Mouse (Mus musculus) liver, adult 2 months (tissue): ENCODE data around the gene Ube4b. TPM values are rescaled to one million over a fixed set of nuclear protein-coding genes. Genes with fewer than 3 reads are reported as not detected.
A peak's percentile ranks its signal among the peaks of the same experiment; 100 is the strongest.

Source experiments
- DNase-seq: peaks from one replicate; pipeline ENCODE4 v3.0.0-alpha.2; 2011; ENCODE audit warnings: low read depth, low spot score; ENCODE audit errors: extremely low read depth
- H3K27ac ChIP-seq: fragments of 200-500 bp; replicated peaks from 2 replicates; pipeline ENCODE4 v1.5.1; 2012; ENCODE audit warnings: low read depth, mild to moderate bottlenecking, control low read depth, inconsistent platforms, low read length; ENCODE audit not compliant: insufficient read depth
- H3K27me3 ChIP-seq: fragments of 200-500 bp; 2 replicates; pipeline ENCODE4 v1.6.1; 2012; ENCODE audit warnings: mild to moderate bottlenecking, moderate library complexity, low read length, inconsistent platforms; ENCODE audit not compliant: control insufficient read depth, insufficient read depth
- H3K36me3 ChIP-seq: fragments of 200-500 bp; 2 replicates; pipeline ENCODE4 v1.6.1; 2012; ENCODE audit warnings: low read length, inconsistent platforms; ENCODE audit not compliant: control insufficient read depth, insufficient read depth
- H3K4me1 ChIP-seq: fragments of 200-500 bp; 2 replicates; pipeline ENCODE4 v1.6.1; 2011; ENCODE audit warnings: low read length; ENCODE audit not compliant: control insufficient read depth, insufficient read depth
- H3K4me3 ChIP-seq: fragments of 200-500 bp; 2 replicates; pipeline ENCODE4 v1.5.1; 2011; ENCODE audit warnings: low read depth, mild to moderate bottlenecking, control low read depth, low read length, moderate library complexity; ENCODE audit not compliant: insufficient read depth
- H3K79me2 ChIP-seq: fragments of 200-500 bp; 2 replicates; pipeline ENCODE4 v1.6.1; 2012; ENCODE audit warnings: inconsistent platforms, mild to moderate bottlenecking, low read length, moderate library complexity; ENCODE audit not compliant: control insufficient read depth, insufficient read depth
- H3K9ac ChIP-seq: fragments of 200-500 bp; 2 replicates; pipeline ENCODE4 v1.6.1; 2012; ENCODE audit warnings: low read depth, mild to moderate bottlenecking, control low read depth, inconsistent platforms, low read length
- CTCF ChIP-seq: fragments of 200-500 bp; IDR thresholded peaks from 2 replicates; pipeline ENCODE4 v1.5.1; 2011; ENCODE audit warnings: low read depth, low read length, control low read depth
- POLR2A ChIP-seq: fragments of 200-500 bp; IDR thresholded peaks from 2 replicates; pipeline ENCODE4 v1.6.1; 2011; ENCODE audit warnings: low read length, control low read depth; ENCODE audit not compliant: insufficient read depth; ENCODE audit errors: extremely low read depth
- WGBS: fragments of 180-500 bp; shearing (Covaris S2); methylation state at CpG from one replicate; pipeline ENCODE4 v1.1.7; 2018; 5-methylcytosine and 5-hydroxymethylcytosine counted together
- polyA plus RNA-seq: library from polyadenylated mRNA; depleted of rRNA; stranded (reverse); fragments of >200 nt; gene quantifications from 2 replicates; pipeline ENCODE4 v1.2.3, GENCODE M21; 2012
- total RNA-seq: library from RNA; depleted of rRNA; stranded (reverse); fragments of >200 nt; gene quantifications from 2 replicates; pipeline ENCODE4 v1.2.3, GENCODE M21; 2014

Ube4b gene
- total and polyA plus RNA-seq, 2 experiments = 23.3 to 30.0 TPM

DNA sequence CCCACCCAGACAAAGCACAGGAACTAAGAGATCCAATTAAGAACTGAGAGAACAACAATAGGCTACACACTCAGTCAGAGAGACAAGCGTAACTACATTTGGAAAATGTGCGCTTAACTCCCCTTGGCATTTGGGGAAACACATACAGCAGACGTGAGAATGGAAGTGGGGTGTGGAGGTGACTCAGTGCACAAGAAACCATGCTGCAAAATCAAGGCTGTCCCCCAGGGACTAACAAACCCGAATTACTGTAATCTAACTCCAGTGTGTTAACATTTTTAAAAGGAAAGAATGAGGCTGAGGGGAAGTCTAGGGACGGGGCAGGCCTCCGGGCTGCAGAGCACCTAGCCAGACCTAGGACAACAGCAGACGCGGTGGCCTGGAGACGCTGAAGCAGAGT lies 52.6 kb downstream of the Ube4b start:
- H3K27me3 ChIP-seq = no peaks in the 10 kb centered on the region
- H3K4me1 ChIP-seq = no peaks in the 10 kb centered on the region
- WGBS = 91% methylated on average over 9 of the region's 9 CpGs
- H3K27ac ChIP-seq = no peak overlapping the region
- H3K79me2 ChIP-seq = peaks cover 3% of the 10 kb centered on the region; the same call in 1 of the 2 replicates
- DNase-seq = no peak
- H3K4me3 ChIP-seq = no peak overlapping the region
- H3K36me3 ChIP-seq = peaks cover 42% of the 10 kb centered on the region
- H3K9ac ChIP-seq = no peak overlapping the region
- TF ChIP-seq CTCF (no peak), POLR2A (no peak)

DNA sequence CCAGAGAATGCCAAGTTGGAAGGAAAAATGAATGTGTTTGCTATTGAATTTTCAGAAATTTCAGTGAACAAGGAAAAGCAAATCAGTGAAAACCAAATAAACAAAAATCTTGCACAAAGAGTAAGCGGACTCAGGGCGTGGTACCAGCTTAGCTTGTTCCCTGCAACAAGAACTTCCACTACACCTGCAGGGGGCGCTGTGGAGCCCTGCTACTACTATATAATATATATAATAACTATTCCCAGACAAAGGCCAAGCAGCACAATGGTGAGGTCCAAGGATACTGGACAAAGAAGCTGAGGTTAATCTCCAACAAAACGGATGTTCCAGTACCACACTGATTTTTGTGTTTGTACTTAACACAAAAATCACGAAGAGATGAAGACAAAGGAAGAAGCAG lies 53.1 kb downstream of the Ube4b start:
- peak; percentile 29 for DNase-seq
- WGBS = 67% methylated on average over 5 of the region's 5 CpGs
- TF ChIP-seq POLR2A (no peak), CTCF (peak; percentile 65)
- Histone ChIP-seq H3K27me3 (no peaks in the 10 kb centered on the region), H3K79me2 (no peaks in the 10 kb centered on the region; the same call in 1 of the 2 replicates), H3K4me1 (no peaks in the 10 kb centered on the region), H3K36me3 (peaks cover 41% of the 10 kb centered on the region), H3K27ac (no peak overlapping the region), H3K4me3 (no peak overlapping the region), H3K9ac (no peak overlapping the region)

DNA sequence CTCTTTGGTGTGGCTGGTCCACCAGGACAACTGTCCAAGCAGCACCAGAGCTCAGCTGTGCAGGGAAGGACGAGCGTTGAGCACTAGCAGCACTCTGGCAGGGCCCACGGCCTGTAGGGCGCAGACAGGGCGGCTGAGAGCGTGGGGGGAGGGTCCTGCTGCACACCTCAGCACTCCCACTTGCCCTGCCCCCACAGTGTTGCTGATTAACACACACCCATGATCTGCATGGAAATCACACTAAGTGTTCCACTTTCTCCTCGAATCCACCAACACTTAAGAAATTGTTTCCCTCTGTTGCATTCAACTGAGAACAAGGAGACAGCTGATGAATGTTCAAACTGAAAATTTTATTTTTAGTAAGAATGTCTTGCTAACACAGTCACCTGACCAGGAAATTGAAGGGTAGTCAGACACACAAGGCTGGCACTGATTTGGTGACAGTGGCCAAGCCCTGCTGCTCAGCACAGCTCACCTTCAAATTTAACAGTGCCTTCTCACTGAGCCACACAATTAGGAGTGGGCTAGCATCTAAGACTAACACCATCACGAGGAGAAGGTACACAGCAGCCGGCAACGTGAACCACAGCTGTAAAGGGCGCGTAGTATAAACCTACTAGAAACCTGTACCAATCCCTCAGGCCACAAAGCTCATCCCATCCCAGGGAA lies 60.7 kb downstream of the Ube4b start:
- DNase-seq = no peak
- H3K27me3 ChIP-seq = no peaks in the 10 kb centered on the region
- H3K79me2 ChIP-seq = no peaks in the 10 kb centered on the region
- no peak overlapping the region for H3K27ac ChIP-seq
- no peak overlapping the region for H3K4me3 ChIP-seq
- no peak for TF ChIP-seq POLR2A
- TF ChIP-seq CTCF = no peak
- H3K4me1 ChIP-seq = no peaks in the 10 kb centered on the region
- no peak overlapping the region for H3K9ac ChIP-seq
- 89% methylated on average over 12 of the region's 12 CpGs for WGBS
- H3K36me3 ChIP-seq = peaks cover 46% of the 10 kb centered on the region

DNA sequence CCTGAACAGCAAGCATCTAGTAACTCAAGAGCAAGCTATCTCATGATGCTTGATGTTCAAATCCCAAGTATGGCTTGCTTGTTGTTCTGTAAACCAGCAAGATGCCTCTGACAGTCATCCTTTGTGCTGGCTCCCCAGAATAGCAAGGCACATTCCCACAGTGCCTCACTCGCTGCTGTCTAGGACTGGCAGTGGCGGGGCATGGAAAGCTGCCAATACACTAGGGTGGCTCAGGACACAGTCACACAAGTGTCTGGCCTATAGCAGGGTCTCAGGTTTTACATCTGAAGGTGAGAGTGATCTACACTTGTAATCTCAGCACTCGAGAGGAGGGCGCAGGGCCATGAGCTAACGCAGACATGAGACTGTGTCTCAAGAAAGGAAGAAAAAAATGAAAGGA lies 61.7 kb downstream of the Ube4b start:
- TF ChIP-seq CTCF (no peak), POLR2A (no peak)
- no peak for DNase-seq
- no peak overlapping the region for H3K27ac ChIP-seq
- no peaks in the 10 kb centered on the region for H3K27me3 ChIP-seq
- no peaks in the 10 kb centered on the region for H3K79me2 ChIP-seq
- no peak overlapping the region for H3K9ac ChIP-seq
- H3K36me3 ChIP-seq = peaks cover 46% of the 10 kb centered on the region
- 79% methylated on average over 5 of the region's 5 CpGs for WGBS
- H3K4me1 ChIP-seq = no peaks in the 10 kb centered on the region
- H3K4me3 ChIP-seq = no peak overlapping the region

DNA sequence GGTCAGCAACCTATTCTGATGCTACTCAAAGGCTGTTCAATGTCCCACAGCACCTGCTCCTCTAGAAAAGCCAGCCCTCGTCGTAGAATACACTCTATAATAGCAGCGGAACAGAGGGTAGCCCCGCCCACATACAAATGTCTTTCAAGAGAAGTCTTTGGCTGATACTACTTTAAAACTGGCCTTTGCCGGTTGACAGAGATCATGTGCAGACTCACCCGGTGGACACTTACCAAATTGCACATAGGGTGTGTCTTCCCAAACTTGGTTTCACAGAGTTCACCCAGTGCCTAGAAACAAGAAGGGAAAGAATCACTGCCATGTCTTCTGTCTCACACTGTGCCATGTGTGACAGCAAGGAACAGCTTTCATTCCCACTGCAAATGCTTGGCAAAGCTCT lies 65.5 kb downstream of the Ube4b start:
- DNase-seq = no peak
- 86% methylated on average over 6 of the region's 6 CpGs for WGBS
- no peak overlapping the region for H3K4me3 ChIP-seq
- no peak for TF ChIP-seq CTCF
- TF ChIP-seq POLR2A = no peak
- H3K27ac ChIP-seq = no peak overlapping the region
- H3K27me3 ChIP-seq = no peaks in the 10 kb centered on the region
- H3K9ac ChIP-seq = no peak overlapping the region
- H3K4me1 ChIP-seq = no peaks in the 10 kb centered on the region
- peaks cover 46% of the 10 kb centered on the region for H3K36me3 ChIP-seq
- H3K79me2 ChIP-seq = no peaks in the 10 kb centered on the region

DNA sequence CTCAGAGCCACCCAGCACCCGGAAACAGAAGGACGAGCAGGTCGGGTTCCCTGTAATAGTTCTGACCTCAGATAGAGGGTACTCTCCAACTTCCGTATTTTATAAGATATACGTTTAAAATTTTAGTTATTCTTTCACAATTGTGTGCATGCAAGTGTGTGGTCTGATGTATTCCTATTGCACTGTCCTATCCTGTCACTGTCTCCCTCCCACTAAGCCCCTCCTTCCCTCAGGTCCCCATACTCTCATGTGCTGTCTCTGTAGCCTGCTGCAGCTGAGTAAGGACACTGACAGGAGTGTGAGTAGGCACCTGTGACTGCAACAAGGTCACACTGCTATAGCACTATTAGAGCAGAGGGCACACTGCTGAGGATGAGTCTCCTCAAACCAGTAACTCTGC lies 65.9 kb downstream of the Ube4b start:
- TF ChIP-seq CTCF (no peak), POLR2A (no peak)
- H3K27me3 ChIP-seq = no peaks in the 10 kb centered on the region
- DNase-seq = no peak
- H3K4me3 ChIP-seq = no peak overlapping the region
- no peaks in the 10 kb centered on the region for H3K4me1 ChIP-seq
- H3K9ac ChIP-seq = no peak overlapping the region
- 93% methylated on average over 5 of the region's 5 CpGs for WGBS
- no peak overlapping the region for H3K27ac ChIP-seq
- peaks cover 46% of the 10 kb centered on the region for H3K36me3 ChIP-seq
- no peaks in the 10 kb centered on the region for H3K79me2 ChIP-seq
